Mouse (Mus musculus): ENCODE data around the gene Fkrp.

- no peak for TF ChIP-seq CTCF (IDR thresholded peaks at IDR 0.05; ENCODE audit: low read depth)
- no peak for TF ChIP-seq EP300 (optimal IDR thresholded peaks at IDR 0.05)
Measured at GRCm38 (mm10) chr7:16783224-16783688, 33.3 kb downstream of the Fkrp start.

Data from stomach, postnatal 0 days (tissue).